Mouse (Mus musculus): ENCODE measurements around the gene Bcl9. TPM values are rescaled to one million over a fixed set of nuclear protein-coding genes. Genes with fewer than 3 reads are reported as not detected.

The Bcl9 gene
- polyA plus RNA-seq, 1 experiment from 2014 or later = 45.4 TPM

GRCm38 (mm10) chr3:97300370-97300769, 2.7 kb upstream of the Bcl9 start:
- Histone ChIP-seq H3K4me3 (ENCODE audit: low read length) (no peak overlapping the region), H3K27ac (ENCODE audit: low read length) (no peak overlapping the region), H3K9me3 (ENCODE audit: control insufficient read depth, low read length) (no peaks in the 10 kb centered on the region), H3K4me1 (replicated peaks; ENCODE audit: control insufficient read depth, insufficient read depth, low read length) (peaks cover 15% of the 10 kb centered on the region), H3K4me2 (ENCODE audit: low read depth, low read length) (no peak overlapping the region), H3K9ac (ENCODE audit: low read length) (no peak overlapping the region), H3K36me3 (ENCODE audit: control insufficient read depth, insufficient read depth, low read length) (no peaks in the 10 kb centered on the region), H3K27me3 (ENCODE audit: control insufficient read depth, insufficient read depth, low read depth, low read length) (no peaks in the 10 kb centered on the region)
- no peak for ATAC-seq (ENCODE audit: low read depth)
- WGBS = 91% methylated on average over 7 of the region's 7 CpGs

DNA sequence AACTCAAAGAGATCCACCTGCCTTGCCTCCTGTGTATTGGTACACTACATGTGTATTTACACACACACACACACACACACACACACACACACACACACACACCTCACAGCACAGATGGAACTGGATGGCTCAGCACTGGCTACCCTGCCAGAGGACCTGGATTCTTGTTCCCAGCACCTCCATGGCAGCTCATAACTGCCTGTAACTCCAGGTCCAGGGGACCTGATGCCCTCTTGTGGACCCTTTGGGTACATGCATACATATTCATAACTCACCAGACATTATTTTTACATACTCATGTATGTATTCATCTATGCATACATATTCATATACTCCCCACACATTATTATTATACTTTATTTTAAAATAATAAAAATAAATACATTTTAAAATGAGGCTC, 2.2 kb upstream of the Bcl9 start:
- H3K4me3 ChIP-seq (ENCODE audit: low read length) = no peak overlapping the region

GRCm38 (mm10) chr3:97298856-97299465, 1.2 kb upstream of the Bcl9 start:
- peak overlapping the region; percentile 84 for H3K9ac ChIP-seq (ENCODE audit: low read length)
- ATAC-seq (ENCODE audit: low read depth) = peak; percentile 31; the same call in 1 of the 2 replicates
- no peaks in the 10 kb centered on the region for H3K36me3 ChIP-seq (ENCODE audit: control insufficient read depth, insufficient read depth, low read length)
- WGBS = 20% methylated on average over 10 of the region's 10 CpGs
- peak overlapping the region; percentile 83 for H3K4me2 ChIP-seq (ENCODE audit: low read depth, low read length)
- no peaks in the 10 kb centered on the region for H3K9me3 ChIP-seq (ENCODE audit: control insufficient read depth, low read length)
- H3K27me3 ChIP-seq (ENCODE audit: control insufficient read depth, insufficient read depth, low read depth, low read length) = no peaks in the 10 kb centered on the region
- H3K4me3 ChIP-seq (ENCODE audit: low read length) = peak overlapping the region; percentile 61
- peaks cover 15% of the 10 kb centered on the region for H3K4me1 ChIP-seq (replicated peaks; ENCODE audit: control insufficient read depth, insufficient read depth, low read length)
- peak overlapping the region; percentile 95 for H3K27ac ChIP-seq (ENCODE audit: low read length)

More for the DNA sequence above, 2.2 kb upstream of the Bcl9 start:
- H3K27ac ChIP-seq (ENCODE audit: low read length) = no peak overlapping the region
- no peaks in the 10 kb centered on the region for H3K27me3 ChIP-seq (ENCODE audit: control insufficient read depth, insufficient read depth, low read depth, low read length)
- peaks cover 15% of the 10 kb centered on the region for H3K4me1 ChIP-seq (replicated peaks; ENCODE audit: control insufficient read depth, insufficient read depth, low read length)
- H3K9ac ChIP-seq (ENCODE audit: low read length) = no peak overlapping the region
- H3K36me3 ChIP-seq (ENCODE audit: control insufficient read depth, insufficient read depth, low read length) = no peaks in the 10 kb centered on the region
- H3K9me3 ChIP-seq (ENCODE audit: control insufficient read depth, low read length) = no peaks in the 10 kb centered on the region
- H3K4me2 ChIP-seq (ENCODE audit: low read depth, low read length) = no peak overlapping the region
- ATAC-seq (ENCODE audit: low read depth) = no peak

DNA sequence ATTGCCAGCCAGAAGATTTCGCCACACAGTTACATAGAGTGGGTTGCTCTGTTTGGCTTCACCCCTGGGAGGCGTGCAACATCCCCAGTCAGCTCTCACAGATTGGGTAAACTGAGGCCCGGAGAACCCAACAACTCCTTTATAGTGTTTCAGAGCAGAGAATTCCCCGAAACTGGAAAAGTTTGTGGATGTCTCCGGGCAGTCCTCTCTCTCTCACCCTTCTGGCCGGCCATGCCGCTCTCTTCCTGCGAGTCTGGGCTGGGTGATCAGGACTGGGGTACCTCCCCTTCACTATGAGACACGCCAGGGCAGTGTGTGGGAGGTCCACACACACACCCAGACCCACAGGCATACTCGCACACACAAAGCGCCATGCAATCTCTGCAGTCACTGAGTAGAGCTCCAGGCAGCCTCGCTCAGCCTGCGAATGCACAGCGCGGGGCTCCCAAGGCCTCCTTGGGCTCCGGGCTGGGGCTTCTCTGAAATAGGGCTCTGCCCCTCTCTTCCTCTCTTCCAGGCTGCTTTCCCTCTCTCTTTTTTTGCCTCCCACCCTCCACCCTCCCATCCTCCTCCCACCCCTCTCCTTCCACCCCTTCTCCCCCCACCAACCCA, 670 bp downstream of the Bcl9 start:
- H3K4me1 ChIP-seq (replicated peaks; ENCODE audit: control insufficient read depth, insufficient read depth, low read length) = peaks cover 15% of the 10 kb centered on the region
- H3K36me3 ChIP-seq (ENCODE audit: control insufficient read depth, insufficient read depth, low read length) = no peaks in the 10 kb centered on the region
- H3K4me2 ChIP-seq (ENCODE audit: low read depth, low read length) = peak overlapping the region; percentile 83
- under 1% methylated on average over 16 of the region's 16 CpGs for WGBS
- H3K27me3 ChIP-seq (ENCODE audit: control insufficient read depth, insufficient read depth, low read depth, low read length) = no peaks in the 10 kb centered on the region
- peak overlapping the region; percentile 95 for H3K27ac ChIP-seq (ENCODE audit: low read length)
- no peaks in the 10 kb centered on the region for H3K9me3 ChIP-seq (ENCODE audit: control insufficient read depth, low read length)
- ATAC-seq (ENCODE audit: low read depth) = peak; percentile 63
- H3K9ac ChIP-seq (ENCODE audit: low read length) = peak overlapping the region; percentile 84
- H3K4me3 ChIP-seq (ENCODE audit: low read length) = peak overlapping the region; percentile 61

GRCm38 (mm10) chr3:97294334-97294733, 3.4 kb downstream of the Bcl9 start:
- H3K27me3 ChIP-seq (ENCODE audit: control insufficient read depth, insufficient read depth, low read depth, low read length) = no peaks in the 10 kb centered on the region
- ATAC-seq (ENCODE audit: low read depth) = no peak
- WGBS = 84% methylated on average over 9 of the region's 9 CpGs
- H3K9me3 ChIP-seq (ENCODE audit: control insufficient read depth, low read length) = no peaks in the 10 kb centered on the region
- no peak overlapping the region for H3K9ac ChIP-seq (ENCODE audit: low read length)
- H3K27ac ChIP-seq (ENCODE audit: low read length) = no peak overlapping the region
- no peaks in the 10 kb centered on the region for H3K36me3 ChIP-seq (ENCODE audit: control insufficient read depth, insufficient read depth, low read length)
- H3K4me3 ChIP-seq (ENCODE audit: low read length) = no peak overlapping the region
- H3K4me1 ChIP-seq (replicated peaks; ENCODE audit: control insufficient read depth, insufficient read depth, low read length) = peaks cover 17% of the 10 kb centered on the region
- no peak overlapping the region for H3K4me2 ChIP-seq (ENCODE audit: low read depth, low read length)

GRCm38 (mm10) chr3:97284878-97285277, 12.8 kb downstream of the Bcl9 start:
- ATAC-seq (ENCODE audit: low read depth) = no peak
- H3K9me3 ChIP-seq (ENCODE audit: control insufficient read depth, low read length) = no peaks in the 10 kb centered on the region
- no peaks in the 10 kb centered on the region for H3K27me3 ChIP-seq (ENCODE audit: control insufficient read depth, insufficient read depth, low read depth, low read length)
- H3K27ac ChIP-seq (ENCODE audit: low read length) = no peak overlapping the region
- no peak overlapping the region for H3K4me3 ChIP-seq (ENCODE audit: low read length)
- 91% methylated on average over 4 of the region's 4 CpGs for WGBS
- H3K4me1 ChIP-seq (replicated peaks; ENCODE audit: control insufficient read depth, insufficient read depth, low read length) = peaks cover 6% of the 10 kb centered on the region; the same call in 1 of the 2 replicates
- no peak overlapping the region for H3K9ac ChIP-seq (ENCODE audit: low read length)
- no peaks in the 10 kb centered on the region; the same call in 1 of the 2 replicates for H3K36me3 ChIP-seq (ENCODE audit: control insufficient read depth, insufficient read depth, low read length)
- H3K4me2 ChIP-seq (ENCODE audit: low read depth, low read length) = no peak overlapping the region

DNA sequence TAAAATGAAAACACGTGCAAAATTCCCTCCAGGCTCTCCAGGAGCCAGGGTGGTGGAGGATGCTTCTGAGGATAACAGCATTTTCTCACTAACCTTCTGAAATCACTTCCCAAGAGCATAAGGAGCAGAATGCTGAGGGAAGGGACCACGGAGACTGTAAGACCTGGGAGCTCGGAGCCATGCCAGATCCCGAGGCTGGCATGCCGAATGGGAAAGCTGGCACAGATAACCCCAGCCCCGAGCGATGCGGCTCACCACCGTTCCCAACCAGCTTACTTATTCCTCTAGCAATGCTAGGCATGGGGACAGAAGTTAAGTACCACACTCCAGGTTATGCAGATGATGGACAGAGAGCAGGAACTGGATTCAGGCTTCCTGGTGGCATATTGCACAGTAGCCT, 13.7 kb downstream of the Bcl9 start:
- WGBS = 92% methylated on average over 9 of the region's 9 CpGs
- Histone ChIP-seq H3K9ac (ENCODE audit: low read length) (no peak overlapping the region), H3K4me1 (replicated peaks; ENCODE audit: control insufficient read depth, insufficient read depth, low read length) (peaks cover 1% of the 10 kb centered on the region; the same call in 1 of the 2 replicates), H3K27me3 (ENCODE audit: control insufficient read depth, insufficient read depth, low read depth, low read length) (no peaks in the 10 kb centered on the region), H3K36me3 (ENCODE audit: control insufficient read depth, insufficient read depth, low read length) (no peaks in the 10 kb centered on the region; the same call in 1 of the 2 replicates), H3K9me3 (ENCODE audit: control insufficient read depth, low read length) (no peaks in the 10 kb centered on the region), H3K4me3 (ENCODE audit: low read length) (no peak overlapping the region), H3K27ac (ENCODE audit: low read length) (no peak overlapping the region), H3K4me2 (ENCODE audit: low read depth, low read length) (no peak overlapping the region)
- ATAC-seq (ENCODE audit: low read depth) = no peak

DNA sequence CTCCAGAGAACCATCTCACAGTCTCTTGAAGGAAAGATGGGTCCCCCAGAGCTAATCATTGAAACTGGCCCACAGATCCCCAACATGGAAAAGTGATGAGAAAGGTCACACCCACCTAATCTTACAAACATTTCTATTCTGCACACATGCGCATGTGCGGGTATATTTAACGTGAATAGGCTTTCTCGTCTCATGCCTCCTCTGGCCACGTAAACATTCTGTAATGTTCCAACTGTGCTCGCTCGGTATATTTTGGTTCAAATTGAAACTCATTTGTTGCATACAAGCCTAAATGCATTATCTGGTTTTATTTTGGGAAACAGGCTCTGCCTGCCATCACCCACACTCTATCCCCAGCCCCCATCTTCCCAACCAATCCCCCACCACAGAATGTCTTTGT, 16.3 kb downstream of the Bcl9 start:
- 77% methylated on average over 7 of the region's 7 CpGs for WGBS
- Histone ChIP-seq H3K36me3 (ENCODE audit: control insufficient read depth, insufficient read depth, low read length) (no peaks in the 10 kb centered on the region; the same call in 1 of the 2 replicates), H3K9me3 (ENCODE audit: control insufficient read depth, low read length) (no peaks in the 10 kb centered on the region), H3K4me3 (ENCODE audit: low read length) (no peak overlapping the region), H3K4me2 (ENCODE audit: low read depth, low read length) (no peak overlapping the region), H3K4me1 (replicated peaks; ENCODE audit: control insufficient read depth, insufficient read depth, low read length) (no peaks in the 10 kb centered on the region), H3K9ac (ENCODE audit: low read length) (no peak overlapping the region), H3K27ac (ENCODE audit: low read length) (no peak overlapping the region), H3K27me3 (ENCODE audit: control insufficient read depth, insufficient read depth, low read depth, low read length) (no peaks in the 10 kb centered on the region)
- ATAC-seq (ENCODE audit: low read depth) = no peak

DNA sequence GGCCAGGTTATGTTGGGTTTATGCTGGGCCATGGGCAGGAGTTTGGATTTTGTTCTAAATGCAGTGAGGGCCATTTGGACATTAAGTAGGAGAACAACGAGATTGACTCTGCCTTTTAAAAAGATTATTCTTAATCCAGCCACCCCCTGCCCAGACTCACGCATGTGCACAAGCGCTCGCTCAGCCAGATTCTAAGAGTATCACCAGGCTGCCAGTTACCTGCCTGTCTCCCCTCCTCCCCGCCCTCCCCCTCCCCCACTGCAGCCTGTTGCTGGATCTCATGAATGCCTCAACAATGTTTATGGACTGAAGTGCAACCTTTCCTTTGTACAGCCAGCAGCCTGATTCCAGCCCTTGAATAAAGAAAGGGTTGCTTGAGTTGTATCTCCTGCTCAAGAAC, 22.0 kb downstream of the Bcl9 start:
- WGBS = 59% methylated on average over 5 of the region's 5 CpGs
- no peak overlapping the region for H3K9ac ChIP-seq (ENCODE audit: low read length)

More for the DNA sequence above, 22.0 kb downstream of the Bcl9 start:
- H3K27ac ChIP-seq (ENCODE audit: low read length) = no peak overlapping the region
- peak overlapping the region; percentile 6; the same call in 1 of the 2 replicates for H3K4me2 ChIP-seq (ENCODE audit: low read depth, low read length)
- ATAC-seq (ENCODE audit: low read depth) = peak; percentile 59; the same call in 1 of the 2 replicates
- no peak overlapping the region for H3K4me3 ChIP-seq (ENCODE audit: low read length)
- peaks cover 9% of the 10 kb centered on the region; the same call in 1 of the 2 replicates for H3K4me1 ChIP-seq (replicated peaks; ENCODE audit: control insufficient read depth, insufficient read depth, low read length)
- no peaks in the 10 kb centered on the region for H3K27me3 ChIP-seq (ENCODE audit: control insufficient read depth, insufficient read depth, low read depth, low read length)
- no peaks in the 10 kb centered on the region for H3K36me3 ChIP-seq (ENCODE audit: control insufficient read depth, insufficient read depth, low read length)
- H3K9me3 ChIP-seq (ENCODE audit: control insufficient read depth, low read length) = no peaks in the 10 kb centered on the region

Measured in lung, embryonic 16.5 days (tissue).